In genomic region chr5:137193279-137193952, GRCm38 (mm10) we compare ENCODE assay signal across 21 mouse cellular contexts. TPM values are rescaled to one million over a fixed set of nuclear protein-coding genes. Genes with fewer than 3 reads are reported as not detected.
"Had no signal": no experiment of that assay in that cellular context is flagged by ENCODE, and none has a peak within 500 bp of the region (broad histone marks: within the 10 kb centered on the region; RNA-seq: fewer than 3 reads in every experiment).

No protein-coding gene starts in this region.

- ATAC-seq: midbrain, embryonic 16.5 days had no signal

- H3K4me2 ChIP-seq: lung, embryonic 14.5 days; midbrain, embryonic 12.5 days; neural tube, embryonic 13.5 days; stomach, embryonic 15.5 days had no signal

- DNase-seq: lung, adult 18-20 months; lung, embryonic 14.5 days; lung, postnatal 10 days; midbrain, embryonic 14.5 days; right cerebral cortex, adult 18-20 months; right cerebral cortex, postnatal 25 days; right cerebral cortex, postnatal 4 days; thymus, adult 2 months; thymus, postnatal 14 days; thymus, postnatal 36 days had no signal

- H3K36me3 ChIP-seq: midbrain, embryonic 10.5 days; midbrain, embryonic 12.5 days; neural tube, embryonic 13.5 days; stomach, embryonic 15.5 days had no signal

- H3K4me1 ChIP-seq: midbrain, embryonic 12.5 days; stomach, embryonic 15.5 days had no signal

- H3K4me3 ChIP-seq: midbrain, embryonic 10.5 days; midbrain, embryonic 12.5 days; myocyte; neural tube, embryonic 13.5 days; stomach, embryonic 15.5 days had no signal

- H3K27me3 ChIP-seq: neural tube, embryonic 13.5 days; stomach, embryonic 15.5 days had no signal

- H3K9me3 ChIP-seq: midbrain, embryonic 12.5 days; stomach, embryonic 15.5 days had no signal

- H3K27ac ChIP-seq: midbrain, embryonic 10.5 days; midbrain, embryonic 12.5 days; neural tube, embryonic 13.5 days; stomach, embryonic 15.5 days; stomach, postnatal 0 days had no signal

- H3K9ac ChIP-seq: lung, embryonic 14.5 days; midbrain, embryonic 12.5 days; neural tube, embryonic 13.5 days; stomach, embryonic 15.5 days had no signal

RNA-seq across cellular contexts. Expression of gene Muc3a, which starts 18.8 kb away (rescaled TPM):
- polyA plus RNA-seq: lung, embryonic 14.5 days; lung, embryonic 16.5 days; midbrain, embryonic 10.5 days; myocyte had no signal

RNA-seq across cellular contexts. Expression of gene Muc3, which starts 44.3 kb away (rescaled TPM):
- polyA plus RNA-seq: liver, embryonic 16.5 days; lung, embryonic 14.5 days; lung, embryonic 16.5 days; midbrain, embryonic 10.5 days; midbrain, embryonic 12.5 days; midbrain, embryonic 14.5 days; midbrain, embryonic 16.5 days; myocyte; neural tube, embryonic 11.5 days; neural tube, embryonic 13.5 days; spleen, adult 2 months had no signal
